Mouse (Mus musculus): ENCODE results near the gene Dnajc4. TPM values are rescaled to one million over a fixed set of nuclear protein-coding genes. Genes with fewer than 3 reads are reported as not detected.

The Dnajc4 gene
- total RNA-seq, 2 experiments from 2014 or later, result 27.8 to 31.8 TPM

DNA sequence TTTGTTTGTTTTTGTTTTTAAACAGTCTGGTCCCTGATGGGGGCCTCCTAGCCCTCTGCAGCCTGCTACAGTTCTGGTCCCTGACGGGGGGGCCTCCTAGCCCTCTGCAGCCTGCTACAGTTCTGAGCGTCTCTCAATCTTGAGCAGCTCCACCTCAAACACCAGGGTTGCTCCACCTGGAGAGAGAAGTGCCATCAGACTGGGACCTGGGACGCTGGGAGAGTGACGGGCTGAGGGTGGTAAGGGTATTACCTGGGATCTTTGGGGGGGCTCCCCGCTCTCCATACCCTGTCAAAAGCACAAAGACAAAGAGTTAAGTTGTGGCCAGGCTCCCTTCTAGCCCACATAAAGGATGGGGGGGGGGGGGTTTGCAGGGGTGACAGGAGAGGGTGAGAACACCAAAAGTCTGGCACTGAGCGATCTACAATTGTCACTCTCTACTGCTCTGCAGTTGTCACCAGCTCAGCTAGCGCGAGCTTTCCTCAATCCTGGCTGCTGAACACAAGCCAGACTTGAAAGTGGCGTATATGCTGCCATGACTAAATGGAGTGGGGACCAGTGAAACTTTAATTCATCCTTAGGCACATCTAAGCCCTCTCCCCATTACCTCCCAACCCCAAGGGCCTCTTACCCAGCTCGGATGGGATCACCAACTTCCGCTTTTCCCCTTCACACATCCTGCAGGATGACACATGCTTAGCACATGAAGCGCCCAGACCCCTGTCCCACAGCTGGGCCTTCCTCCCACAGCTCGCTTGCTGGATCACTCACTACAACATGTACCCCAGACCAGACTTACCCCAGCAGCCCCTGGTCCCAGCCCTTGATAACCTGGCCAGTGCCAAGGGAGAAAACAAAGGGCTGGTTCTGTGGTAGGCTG is 14.4 kb downstream of the Dnajc4 start:
- DNase-seq (ENCODE audit: low spot score in 2 of 2), result no peak

DNA sequence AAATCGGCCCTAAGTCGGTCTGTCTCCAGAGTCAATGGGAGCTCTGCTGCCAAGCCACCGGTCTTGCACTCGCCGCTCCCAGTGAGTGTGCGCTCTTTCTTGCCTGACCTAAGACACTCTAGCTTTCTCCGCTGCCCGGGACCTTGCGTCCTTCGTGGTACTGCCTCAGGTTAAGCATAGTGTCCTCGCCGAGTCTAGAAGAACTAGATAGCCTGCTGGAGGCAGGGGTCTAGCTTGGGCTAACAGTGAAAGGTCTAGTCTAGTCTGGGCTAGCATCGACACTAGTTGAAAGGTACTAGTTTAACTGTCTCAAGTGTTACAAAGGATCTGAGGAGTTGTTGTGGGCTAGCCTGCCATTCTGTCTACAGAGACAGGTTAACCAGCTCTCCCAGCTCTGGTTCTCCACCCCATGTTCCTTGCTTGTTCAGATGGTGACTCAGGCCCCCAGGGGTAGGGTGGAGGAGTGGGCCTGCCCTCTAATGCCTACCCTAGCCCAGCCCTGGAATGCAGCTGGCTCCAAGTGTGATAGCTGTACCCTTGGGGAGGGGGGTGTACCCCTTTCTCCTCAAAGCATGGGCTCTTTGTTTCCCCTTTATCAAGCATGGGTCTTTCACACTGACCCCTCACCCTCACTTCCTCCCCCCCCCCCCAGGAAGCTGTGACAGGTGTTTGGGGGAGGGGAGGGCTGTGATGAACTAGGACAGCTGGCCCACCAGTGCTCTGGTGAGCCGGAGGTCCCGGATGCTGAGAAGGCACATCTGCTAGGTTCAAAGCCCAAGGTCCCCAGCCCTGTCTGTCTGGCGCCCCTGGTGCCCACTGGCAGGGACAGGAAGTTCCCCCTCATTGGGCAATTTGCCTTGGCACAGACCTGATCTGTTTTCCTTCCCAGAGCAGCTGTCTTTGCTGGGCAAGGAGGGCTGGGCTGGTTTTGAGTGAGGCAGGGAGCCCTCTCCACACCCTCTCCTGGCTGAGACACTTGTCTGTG is 16.5 kb downstream of the Dnajc4 start, which contains the start of gene Plcb3:
Gene Plcb3 (minus strand): TSS at position 934 of the 985 bp plus-strand sequence.
- peak; percentile 37 to 41 for DNase-seq (ENCODE audit: low spot score in 2 of 2)

DNA sequence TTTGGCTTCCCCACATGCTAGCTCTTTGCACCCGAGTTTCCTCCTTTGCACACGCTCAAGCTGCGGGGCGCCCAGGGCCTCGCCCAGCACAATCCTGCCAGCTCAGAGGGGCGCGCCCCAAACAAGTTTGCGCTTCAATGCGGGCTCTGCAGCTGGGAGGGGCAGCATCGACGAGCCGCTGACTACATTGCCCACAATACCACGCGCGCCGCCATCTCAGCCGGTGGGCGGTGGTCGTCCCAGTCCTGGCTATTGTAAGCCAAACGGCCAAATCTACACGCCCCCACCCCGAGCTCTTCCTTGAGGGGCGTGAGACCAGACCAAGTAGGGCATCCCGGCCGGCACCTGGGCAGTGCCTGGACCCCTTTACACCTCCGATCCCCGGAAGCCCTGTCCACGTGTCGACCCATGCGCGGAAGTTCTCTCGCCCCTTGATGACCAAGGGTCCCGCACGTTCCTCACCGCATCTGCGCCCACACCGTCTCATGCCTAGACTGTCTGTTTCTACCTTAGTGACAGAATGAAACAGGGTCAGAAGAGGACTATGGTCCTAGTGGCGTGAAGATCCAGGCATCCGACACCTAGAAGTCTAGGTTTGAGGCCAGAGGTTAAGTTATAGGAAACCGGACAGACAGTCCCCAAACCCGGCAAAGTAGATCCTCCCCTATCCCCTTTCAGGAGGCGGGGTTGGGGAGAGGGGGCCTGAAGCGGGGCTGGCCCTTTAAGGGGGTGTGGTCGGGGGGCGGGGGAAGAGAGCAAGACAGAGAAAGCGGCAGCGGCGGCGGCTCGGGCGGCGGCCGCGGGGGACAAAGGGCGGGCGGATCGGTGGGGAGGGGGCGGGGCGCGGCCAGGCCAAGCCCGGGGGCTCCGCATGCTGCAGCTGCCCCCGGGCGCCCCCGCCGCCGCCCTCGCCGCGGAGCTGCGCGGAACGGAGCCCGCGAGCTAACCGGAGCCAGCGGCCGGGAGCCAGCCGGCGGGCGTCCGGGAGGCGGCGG is 17.9 kb downstream of the Dnajc4 start, which contains the start of gene Ppp1r14b:
Gene Ppp1r14b (plus strand): TSS at position 758 of the 995 bp plus-strand sequence.
- DNase-seq (ENCODE audit: low spot score in 2 of 2), result peak; percentile 70 to 77

DNA sequence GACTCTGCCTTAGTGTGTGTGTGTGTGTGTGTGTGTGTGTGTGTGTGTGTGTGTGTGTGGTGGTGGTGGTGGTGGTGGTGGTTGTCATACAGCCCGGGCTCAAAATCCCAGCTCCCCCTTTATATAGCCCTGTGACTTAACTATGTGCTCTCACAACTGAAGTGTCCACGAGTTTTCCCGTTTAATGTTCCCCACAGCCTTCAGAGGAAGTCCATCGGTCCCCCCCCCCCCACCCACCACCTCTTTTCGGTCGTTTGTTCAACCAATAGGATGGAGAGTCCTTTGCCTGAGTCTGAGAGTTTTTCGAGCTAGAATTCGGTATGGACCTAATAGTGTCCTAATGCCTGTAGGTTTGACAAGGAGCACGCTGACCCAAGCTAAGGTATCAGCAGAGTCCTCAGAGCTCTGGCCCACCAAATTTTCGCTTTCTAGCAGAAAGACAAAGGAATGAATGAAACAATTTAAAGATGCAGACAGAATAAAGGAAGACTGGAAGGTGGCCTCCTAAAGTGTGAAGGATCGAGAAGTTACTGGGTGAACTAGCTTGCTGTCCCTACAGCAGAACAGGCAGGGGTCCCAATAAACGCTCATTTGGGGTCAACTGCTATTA is 18.7 kb downstream of the Dnajc4 start:
- DNase-seq (ENCODE audit: low spot score in 2 of 2), result no peak

DNA sequence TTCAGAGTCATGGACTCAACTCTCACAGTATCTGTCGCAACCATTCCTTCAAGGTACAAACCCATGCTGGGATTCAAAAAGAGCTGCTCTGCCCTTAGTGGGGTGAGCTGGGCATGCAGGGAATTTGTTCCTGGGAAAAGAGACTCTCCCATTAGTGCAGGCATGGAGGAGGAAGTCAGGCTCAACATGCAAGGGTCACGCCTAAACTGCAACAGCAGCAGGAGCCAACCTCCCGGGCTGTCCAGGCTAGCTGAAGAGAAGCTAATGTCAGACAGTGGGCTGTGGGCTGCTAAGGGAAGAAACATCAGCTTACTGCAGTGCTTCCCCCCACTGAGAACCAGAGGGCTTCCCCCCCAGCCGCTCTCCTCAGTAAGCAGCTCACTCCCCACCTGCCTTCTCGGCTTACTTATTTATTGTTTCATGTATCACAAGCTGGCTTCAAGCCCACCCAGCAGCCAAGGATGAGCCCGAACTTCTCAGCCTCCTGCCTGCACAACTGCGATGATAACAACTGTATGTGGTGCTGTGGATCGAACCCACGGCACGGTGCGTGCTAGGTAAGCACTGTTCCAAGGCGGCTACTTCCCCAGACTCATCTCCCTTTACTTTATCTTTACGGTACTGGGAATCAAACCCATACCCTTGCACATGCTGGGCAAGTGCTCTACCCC is 20.0 kb downstream of the Dnajc4 start:
- DNase-seq (ENCODE audit: low spot score in 2 of 2), result no peak

DNA sequence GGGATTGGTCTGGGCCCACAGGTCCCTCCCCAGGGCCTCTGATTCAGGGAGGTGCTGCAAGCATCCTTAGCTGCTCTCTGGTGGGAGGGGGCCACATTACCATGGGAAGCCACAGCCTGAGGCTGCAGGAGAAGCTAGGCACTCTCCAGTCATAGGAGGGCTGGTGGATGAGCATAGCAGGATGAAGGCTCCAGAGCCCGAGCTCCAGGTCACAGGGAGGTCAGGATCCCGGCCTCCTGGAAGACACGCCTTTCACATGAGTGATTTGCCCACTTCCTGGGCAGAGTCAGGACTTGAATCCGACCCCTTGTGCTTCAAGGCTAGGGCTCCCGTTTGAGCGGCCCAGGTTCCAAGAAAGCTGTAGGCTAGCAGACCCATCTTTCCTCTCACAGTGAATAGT is 20.7 kb downstream of the Dnajc4 start:
- DNase-seq (ENCODE audit: low spot score in 2 of 2), result no peak

DNA sequence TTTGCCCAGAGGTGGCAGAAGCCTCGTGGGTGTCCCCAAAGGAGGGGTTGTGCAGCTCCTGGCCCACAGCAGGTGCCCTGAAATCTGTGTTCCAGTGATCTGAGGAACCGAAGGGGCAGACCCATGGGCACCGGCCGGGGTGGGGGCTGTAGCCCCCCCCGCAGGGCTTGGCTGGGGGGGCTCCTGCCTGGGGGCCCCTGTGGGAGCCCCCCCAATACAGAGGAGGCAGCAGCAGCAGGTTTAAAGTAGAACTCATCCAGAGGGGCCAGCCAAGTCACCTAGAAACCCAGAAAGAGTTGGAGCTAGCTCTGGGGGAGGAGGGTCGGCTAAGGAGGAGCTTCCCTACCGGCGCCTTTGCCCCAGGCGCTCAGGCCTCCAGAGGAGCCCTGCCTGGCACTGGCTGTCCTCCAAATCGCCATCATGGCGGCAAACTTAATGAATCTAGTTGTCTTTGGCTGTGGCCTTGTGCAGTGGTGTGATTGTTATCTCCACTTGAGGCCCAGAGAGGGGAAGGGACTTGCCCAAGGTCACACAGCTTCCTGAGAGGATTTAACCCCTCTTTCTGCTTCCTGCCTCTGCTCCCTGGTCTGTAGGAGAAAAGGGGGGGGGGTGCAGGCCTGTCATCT is 21.8 kb downstream of the Dnajc4 start:
- DNase-seq (ENCODE audit: low spot score in 2 of 2), result no peak

DNA sequence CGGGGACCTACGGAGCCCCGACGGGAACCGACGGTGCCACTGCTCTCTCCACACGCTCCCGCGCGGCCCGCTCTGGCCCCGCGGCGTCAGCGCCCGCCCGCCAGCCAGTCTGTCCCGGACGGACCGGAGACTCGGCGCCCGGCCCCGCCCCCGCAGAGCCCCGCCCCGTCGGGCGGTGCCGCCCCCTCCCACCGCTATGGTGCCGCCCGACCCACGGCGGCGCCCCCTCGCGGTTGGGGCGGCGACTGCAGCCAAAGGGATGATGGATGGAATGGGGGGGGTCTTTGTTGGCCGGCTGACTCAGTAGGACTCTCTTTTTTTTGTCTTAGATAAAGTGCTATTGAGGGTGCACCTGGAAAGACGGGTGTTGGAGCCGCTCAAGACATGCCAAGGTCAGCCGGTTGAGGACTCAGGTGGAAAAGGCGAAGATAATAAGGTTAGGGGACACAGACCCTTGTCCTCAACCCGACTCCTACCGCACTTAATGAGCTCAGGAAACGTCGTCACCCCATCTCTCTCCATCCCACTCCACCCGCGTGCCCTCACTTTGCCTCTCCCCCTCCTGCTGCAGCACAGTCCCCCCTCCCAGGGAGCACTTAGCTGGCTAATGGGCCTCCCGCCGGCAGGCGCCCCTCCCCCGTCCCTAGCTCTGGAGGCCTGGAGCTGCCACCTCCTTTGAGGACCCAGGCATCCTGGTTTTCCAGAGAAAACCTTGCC is 22.5 kb downstream of the Dnajc4 start:
- peak in 1 of 2 experiments; percentile 20 for DNase-seq (ENCODE audit: low spot score in 2 of 2)

DNA sequence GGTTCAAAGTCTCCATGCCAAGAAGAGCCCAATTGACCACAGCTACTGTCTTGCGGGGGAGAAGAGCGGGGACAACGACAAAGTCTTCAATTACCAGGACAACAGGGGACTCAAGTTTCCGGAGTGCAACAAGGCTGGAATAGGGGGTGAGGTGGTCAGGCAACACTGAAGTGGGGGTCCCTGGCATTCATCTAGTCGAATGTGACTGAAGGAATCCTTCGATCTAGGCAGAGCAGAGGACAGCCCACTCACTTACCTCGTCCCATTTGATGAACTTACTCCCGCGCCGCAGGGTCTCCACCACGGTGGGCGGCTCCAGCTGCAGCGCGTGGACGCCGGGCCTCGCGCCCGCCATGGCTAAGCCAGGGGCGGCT is 23.1 kb downstream of the Dnajc4 start:
- DNase-seq (ENCODE audit: low spot score in 2 of 2), result no peak

DNA sequence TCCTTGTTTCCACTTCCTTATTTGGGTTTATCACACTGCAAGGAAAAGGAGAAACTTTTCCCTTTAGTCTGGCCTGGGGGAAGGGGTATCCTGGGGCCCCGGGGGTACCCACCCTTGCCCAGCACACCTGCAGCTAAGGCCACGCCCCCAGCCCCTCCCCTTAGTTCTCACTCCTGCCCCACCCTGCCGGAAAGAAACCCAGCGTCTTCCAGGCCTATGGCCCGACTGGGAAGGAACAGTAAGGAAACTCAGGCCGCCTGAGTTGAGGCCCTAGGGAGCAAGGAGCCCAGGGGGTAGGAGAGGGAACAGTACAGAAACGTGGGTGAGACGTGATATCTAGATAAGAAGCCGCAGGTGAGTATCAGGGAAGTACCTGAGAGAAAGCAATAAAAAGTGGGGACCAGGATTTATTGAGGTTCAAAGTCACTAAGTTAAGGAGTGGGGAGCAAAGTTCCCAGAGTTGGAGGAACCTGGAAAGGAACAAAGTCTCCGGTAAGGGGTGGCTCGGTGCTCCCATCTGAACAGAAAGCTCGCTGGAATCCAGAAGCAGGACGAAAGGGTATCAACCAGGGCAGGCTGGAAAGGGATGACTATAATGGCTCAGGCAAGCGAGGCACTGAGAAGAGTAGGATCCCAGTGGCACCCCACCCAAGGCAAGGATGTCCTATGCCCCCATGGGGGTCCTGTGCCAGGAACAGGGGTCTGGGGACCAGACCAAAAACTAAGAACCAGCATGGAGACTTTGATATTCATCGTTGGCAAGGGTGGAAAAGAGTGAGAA is 23.7 kb downstream of the Dnajc4 start:
- DNase-seq (ENCODE audit: low spot score in 2 of 2), result no peak

DNA sequence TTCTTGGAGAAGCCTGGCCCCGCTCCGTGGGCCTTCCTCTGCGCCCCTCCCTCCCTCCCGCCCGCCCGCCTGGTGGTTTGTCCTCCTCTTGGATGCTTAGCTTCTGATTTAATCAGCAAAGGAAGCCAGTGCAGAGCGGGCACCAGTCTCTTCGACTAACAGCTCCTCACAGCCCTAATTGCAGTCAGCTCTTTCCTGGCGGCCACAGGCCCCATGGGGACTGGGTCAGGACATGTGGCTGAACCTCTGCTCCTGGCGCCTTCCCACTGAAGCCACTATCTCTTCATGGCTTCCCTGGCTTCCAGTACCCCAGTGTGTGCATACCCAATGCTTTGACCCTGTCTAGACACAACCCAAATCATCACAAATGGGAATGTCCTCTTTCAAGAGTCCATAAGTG is 35.9 kb downstream of the Dnajc4 start:
- DNase-seq (ENCODE audit: low spot score in 2 of 2), result no peak

DNA sequence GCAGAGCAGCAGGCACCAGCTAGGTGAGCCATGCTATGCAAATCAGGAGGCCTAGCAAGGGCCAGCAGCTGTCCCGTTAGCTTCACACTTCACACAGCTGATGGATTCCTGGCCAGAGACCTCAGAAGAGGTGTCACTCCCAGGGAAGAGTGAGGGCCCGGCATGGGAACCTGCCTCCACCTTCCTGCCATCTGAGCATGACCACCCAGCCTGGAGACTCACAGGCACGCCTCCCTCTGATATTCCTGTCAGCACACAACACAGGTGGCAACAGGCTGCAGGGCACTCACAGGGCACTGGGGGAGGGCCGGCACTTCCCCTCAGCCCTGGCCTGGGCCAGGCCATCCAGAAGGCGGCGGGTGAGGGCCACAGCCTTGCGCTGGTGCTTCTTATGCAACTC is 36.9 kb downstream of the Dnajc4 start:
- DNase-seq (ENCODE audit: low spot score in 2 of 2), result no peak

DNA sequence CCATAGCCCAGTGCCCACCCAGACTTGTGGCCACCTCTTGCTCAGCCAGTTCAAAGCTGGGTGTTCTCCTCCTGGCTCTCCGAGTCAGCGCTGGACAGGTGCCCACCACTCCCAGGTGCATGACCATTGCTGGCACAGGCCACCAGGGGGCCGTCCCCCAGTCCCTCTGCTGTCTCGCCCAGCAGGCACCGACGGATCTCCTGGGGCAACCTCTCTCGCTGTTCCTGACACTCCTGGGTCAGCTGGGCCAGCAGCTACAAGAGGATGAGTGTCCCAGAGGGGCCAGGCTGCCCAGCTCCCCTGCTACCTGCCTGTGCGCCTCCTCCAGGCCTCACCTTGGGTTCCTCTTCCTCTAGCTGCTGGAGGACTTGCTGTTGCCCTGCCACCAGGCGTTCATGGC is 38.3 kb downstream of the Dnajc4 start:
- DNase-seq (ENCODE audit: low spot score in 2 of 2), result no peak

DNA sequence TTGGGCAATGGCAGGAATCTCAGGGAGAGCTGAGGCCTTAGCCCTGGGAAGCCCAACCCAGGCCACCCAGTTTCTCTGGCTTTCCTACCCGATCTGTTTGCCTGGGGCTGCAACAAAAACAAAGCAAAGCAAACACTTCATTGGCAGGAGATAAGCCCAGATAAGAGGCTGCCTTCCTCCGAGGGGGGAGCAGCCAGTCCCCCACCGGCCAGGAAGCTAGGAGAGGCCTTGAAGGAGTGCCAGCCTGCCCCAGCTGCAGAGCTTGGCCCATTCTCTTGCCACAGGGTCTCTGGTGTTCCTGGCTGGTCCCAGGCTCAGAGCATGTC is 39.7 kb downstream of the Dnajc4 start:
- no peak for DNase-seq (ENCODE audit: low spot score in 2 of 2)

DNA sequence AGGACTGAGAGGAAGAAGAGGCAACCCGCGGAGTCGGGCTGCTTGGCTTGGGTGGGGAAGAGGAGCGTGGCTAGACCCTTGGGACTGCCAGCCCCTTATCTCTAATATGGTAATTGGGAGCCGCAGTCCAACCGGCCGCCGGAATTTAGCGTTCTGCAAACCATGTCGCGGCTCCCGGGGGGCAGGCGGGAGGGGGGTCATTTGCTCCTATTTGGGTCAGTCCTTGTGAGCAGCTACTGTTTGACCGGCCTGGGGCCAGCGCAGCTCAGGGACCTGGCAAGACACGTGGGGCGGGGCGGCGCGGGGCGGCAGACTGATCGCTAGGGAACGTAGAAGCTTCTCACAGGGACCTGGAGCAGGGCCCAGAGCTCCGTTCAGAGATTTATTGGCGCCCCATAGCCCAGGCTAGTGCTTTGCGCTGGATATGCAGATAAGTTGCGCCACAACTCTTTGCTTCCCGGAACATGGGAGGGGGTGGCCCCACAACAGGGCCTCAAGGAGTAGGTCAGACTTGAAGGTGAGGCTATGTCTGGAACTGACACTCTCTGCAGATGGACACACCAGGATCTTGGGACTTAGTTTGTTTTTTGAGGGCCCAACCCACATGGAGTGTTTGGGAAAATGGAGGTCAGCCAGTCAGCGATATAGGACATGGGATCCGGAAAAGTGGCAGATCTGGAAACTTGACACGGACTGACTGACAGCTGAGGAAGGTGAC is 40.2 kb downstream of the Dnajc4 start:
- DNase-seq (ENCODE audit: low spot score in 2 of 2), result peak; percentile 43 to 68

DNA sequence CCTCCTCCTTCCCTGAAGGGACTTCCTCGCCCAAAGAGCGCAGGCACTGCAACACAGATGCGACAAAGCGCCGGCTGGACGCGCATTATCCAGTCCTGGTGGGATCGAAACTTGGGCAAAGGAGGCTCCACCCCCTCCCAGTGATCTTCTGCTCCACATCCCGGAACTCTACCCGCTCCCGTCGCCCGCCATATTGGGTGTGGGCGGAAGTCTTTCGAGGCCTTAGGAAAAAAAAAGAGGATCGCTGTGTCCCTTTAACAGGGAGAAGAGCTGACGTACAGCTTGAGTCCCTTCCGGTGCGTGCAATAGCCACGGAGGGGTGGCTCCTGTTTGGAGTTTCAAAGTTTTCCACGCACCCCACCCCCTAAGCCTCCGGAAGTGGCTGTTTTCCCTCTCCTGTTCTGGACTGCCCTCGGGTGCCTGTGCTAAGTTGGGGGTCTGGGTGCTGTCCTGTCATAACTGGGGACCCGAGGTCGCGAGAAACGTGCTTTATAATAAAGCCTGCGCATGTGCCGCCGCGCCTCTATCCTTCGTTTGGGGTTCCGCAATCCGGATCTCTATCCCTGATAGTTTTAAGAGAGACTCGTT is 40.9 kb downstream of the Dnajc4 start:
- peak; percentile 91 to 94 for DNase-seq (ENCODE audit: low spot score in 2 of 2)

Measured in left cerebral cortex, adult 18-20 months (tissue).